Comparison of ENCODE assay signal across 10 mouse cellular contexts in the genomic region with DNA sequence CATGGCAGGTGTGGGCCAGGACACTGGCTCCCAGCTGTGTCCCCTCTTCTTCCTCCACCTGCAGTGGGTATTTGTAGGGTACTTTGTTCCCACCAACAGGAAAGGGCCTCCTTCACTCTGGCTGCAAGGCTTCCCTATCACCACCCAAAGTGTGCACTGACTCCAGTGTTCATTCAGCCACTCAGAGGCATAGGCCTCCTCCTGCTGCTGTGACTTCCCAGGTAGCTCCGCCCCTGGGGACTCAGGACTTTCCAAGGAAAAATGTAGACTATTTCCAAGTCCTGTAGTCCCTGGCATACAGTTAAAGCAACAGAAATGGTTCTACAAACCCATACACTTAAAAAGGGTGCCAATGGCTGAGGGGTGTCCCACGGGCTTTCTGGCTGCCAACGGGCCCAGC. TPM values are rescaled to one million over a fixed set of nuclear protein-coding genes. Genes with fewer than 3 reads are reported as not detected.
DNase-seq lines count a peak whose midpoint lies in the region; ATAC-seq and TF ChIP-seq lines count a peak whose summit lies in the region.
"Had no signal": no experiment of that assay in that cellular context is flagged by ENCODE, and none has a peak within 500 bp of the region (broad histone marks: within the 10 kb centered on the region; RNA-seq: fewer than 3 reads in every experiment).

No protein-coding gene starts in this region.

- TF ChIP-seq CTCF in lung, postnatal 0 days (IDR thresholded peaks at IDR 0.05) = no peak

- no peak for TF ChIP-seq EP300 in lung, postnatal 0 days (IDR thresholded peaks at IDR 0.05)

- H3K36me3 ChIP-seq in erythroblast, embryonic 14.5 days (ENCODE audit: control insufficient read depth) = peaks cover 6% of the 10 kb centered on the region; the same call in 1 of the 2 replicates
- H3K36me3 ChIP-seq in hindbrain, embryonic 12.5 days = peaks cover 1% of the 10 kb centered on the region; the same call in 1 of the 2 replicates
- no peaks in the 10 kb centered on the region for H3K36me3 ChIP-seq in lung, postnatal 0 days (ENCODE audit: insufficient read depth, low read length)

- H3K4me3 ChIP-seq in erythroblast, embryonic 14.5 days (replicated peaks) = peak overlapping the region; percentile 64
- H3K4me3 ChIP-seq in hindbrain, embryonic 12.5 days = peak overlapping the region; percentile 60
- H3K4me3 ChIP-seq in lung, postnatal 0 days (ENCODE audit: low read depth, low read length) = peak overlapping the region; percentile 60

- ATAC-seq in erythroblast, adult 5-6 weeks (replicated peaks; ENCODE audit: low FRiP score, poor library complexity, severe bottlenecking) = no peak
- peak; percentile 9; the same call in 1 of the 2 replicates for ATAC-seq in hindbrain, embryonic 12.5 days (ENCODE audit: low FRiP score)
- peak; percentile 27; the same call in 1 of the 2 replicates for ATAC-seq in lung, postnatal 0 days

- no peaks in the 10 kb centered on the region for H3K9me3 ChIP-seq in erythroblast, embryonic 14.5 days (ENCODE audit: control insufficient read depth, low read length)
- no peaks in the 10 kb centered on the region for H3K9me3 ChIP-seq in hindbrain, embryonic 12.5 days (replicated peaks)
- H3K9me3 ChIP-seq in lung, postnatal 0 days (ENCODE audit: low read length) = no peaks in the 10 kb centered on the region

- H3K4me1 ChIP-seq in erythroblast, embryonic 14.5 days (ENCODE audit: control insufficient read depth) = peaks cover 19% of the 10 kb centered on the region
- peaks cover 16% of the 10 kb centered on the region for H3K4me1 ChIP-seq in hindbrain, embryonic 12.5 days
- peaks cover 5% of the 10 kb centered on the region; the same call in 1 of the 2 replicates for H3K4me1 ChIP-seq in lung, postnatal 0 days (ENCODE audit: insufficient read depth, low read depth, low read length)

- H3K9ac ChIP-seq in hindbrain, embryonic 12.5 days = peak overlapping the region; percentile 63; the same call in 1 of the 2 replicates
- peak overlapping the region; percentile 39; the same call in 1 of the 2 replicates for H3K9ac ChIP-seq in lung, postnatal 0 days (replicated peaks; ENCODE audit: low read depth)

- peak; percentile 3 for DNase-seq in right cerebral cortex, postnatal 4 days
- no peak for DNase-seq in right cerebral cortex, postnatal 14 days
- DNase-seq in lung, postnatal 0 days (ENCODE audit: low spot score) = peak; percentile 37
- DNase-seq in urinary bladder, postnatal 4 days (ENCODE audit: low spot score in 2 of 2) = peak; percentile 15 to 50
- no peak for DNase-seq in adrenal gland, postnatal 10 days

- H3K27me3 ChIP-seq in erythroblast, embryonic 14.5 days (ENCODE audit: control insufficient read depth) = peaks cover 14% of the 10 kb centered on the region
- no peaks in the 10 kb centered on the region; the same call in 1 of the 2 replicates for H3K27me3 ChIP-seq in hindbrain, embryonic 12.5 days
- H3K27me3 ChIP-seq in lung, postnatal 0 days (replicated peaks; ENCODE audit: insufficient read depth, low read length) = no peaks in the 10 kb centered on the region

- H3K4me2 ChIP-seq in hindbrain, embryonic 12.5 days (replicated peaks) = peak overlapping the region; percentile 96
- H3K4me2 ChIP-seq in lung, postnatal 0 days (replicated peaks; ENCODE audit: low read depth, low read length) = peak overlapping the region; percentile 93

- 24% methylated on average over 3 of the region's 3 CpGs for WGBS in hindbrain, embryonic 12.5 days
- 24% methylated on average over 3 of the region's 3 CpGs for WGBS in lung, postnatal 0 days

- no peak overlapping the region for H3K27ac ChIP-seq in hindbrain, embryonic 12.5 days
- H3K27ac ChIP-seq in lung, postnatal 0 days (ENCODE audit: low read length) = 0 out of 2 replicates have a peak overlapping the region, but pooled peaks have one; percentile 15

RNA-seq across cellular contexts. Expression of a gene that starts 0.9 kb away (rescaled TPM):
- 0.05 and 0.10 TPM in 2 replicates for polyA plus RNA-seq in erythroblast, embryonic 14.5 days (2012)
- total RNA-seq in erythroblast, adult 5-6 weeks (2015; ENCODE audit: low replicate concordance) = 2.1 and 7.1 TPM in 2 replicates
- 0.43 TPM in 1 of 2 replicates, not detected in the other for total RNA-seq in erythroblast, adult 5-6 weeks (2017; ENCODE audit: low replicate concordance)
- polyA plus RNA-seq in hindbrain, embryonic 12.5 days (2016; fragmentation: Nextera tagmentation; extraction: Ambion mirVana) = 13.4 and 14.6 TPM in 2 replicates
- polyA plus RNA-seq in lung, postnatal 0 days (2015; fragmentation: Nextera tagmentation; extraction: Ambion mirVana) = 27.6 and 32.1 TPM in 2 replicates
- total RNA-seq in adrenal gland, postnatal 10 days (2021) = 10 to 100 TPM; 16.4 to 19.4 TPM

RNA-seq across cellular contexts. Expression of a gene that starts 22.3 kb away (rescaled TPM):
- polyA plus RNA-seq in erythroblast, embryonic 14.5 days (2012) = 1.7 TPM in 2 replicates
- total RNA-seq in erythroblast, adult 5-6 weeks (2015; ENCODE audit: low replicate concordance) = 1.5 TPM in 1 of 2 replicates, not detected in the other
- total RNA-seq in erythroblast, adult 5-6 weeks (2017; ENCODE audit: low replicate concordance) = 1.9 TPM in 1 of 2 replicates, not detected in the other
- 57.8 and 66.1 TPM in 2 replicates for polyA plus RNA-seq in hindbrain, embryonic 12.5 days (2016; fragmentation: Nextera tagmentation; extraction: Ambion mirVana)
- polyA plus RNA-seq in lung, postnatal 0 days (2015; fragmentation: Nextera tagmentation; extraction: Ambion mirVana) = 20.5 and 21.5 TPM in 2 replicates
- 10 to 100 TPM; 27.3 to 31.8 TPM for total RNA-seq in adrenal gland, postnatal 10 days (2021)

RNA-seq across cellular contexts. Expression of a gene that starts 54.5 kb away (rescaled TPM):
- polyA plus RNA-seq in erythroblast, embryonic 14.5 days (2012) = not detected in 2 replicates
- total RNA-seq in erythroblast, adult 5-6 weeks (2015; ENCODE audit: low replicate concordance) = not detected in 2 replicates
- not detected in 2 replicates for total RNA-seq in erythroblast, adult 5-6 weeks (2017; ENCODE audit: low replicate concordance)
- polyA plus RNA-seq in hindbrain, embryonic 12.5 days (2016; fragmentation: Nextera tagmentation; extraction: Ambion mirVana) = not detected in 2 replicates
- polyA plus RNA-seq in lung, postnatal 0 days (2015; fragmentation: Nextera tagmentation; extraction: Ambion mirVana) = not detected in 2 replicates
- not detected for total RNA-seq in adrenal gland, postnatal 10 days (2021)
- total RNA-seq: gastrocnemius, postnatal 4 days; neutrophil, adult 5-6 weeks had no signal

Comparison
In these comparisons a context has a peak if more than half of its experiments do, and no peak if none do; other contexts are left out.
1. DNase-seq: peak in right cerebral cortex, postnatal 4 days (single experiment), lung, postnatal 0 days (single experiment) and urinary bladder, postnatal 4 days (2 of 2); none in right cerebral cortex, postnatal 14 days (single experiment) and adrenal gland, postnatal 10 days (single experiment).
2. RNA of a gene that starts 0.9 kb away (polyA plus RNA-seq): 27.6 to 32.1 TPM in lung, postnatal 0 days and 13.4 to 14.6 TPM in hindbrain, embryonic 12.5 days; 0.05 to 0.10 TPM in erythroblast, embryonic 14.5 days; every median in the first group is over 10 times any median in the second.
3. Peak in every context shown above with its lines, with median percentiles within 50 percentile points of each other: H3K4me3 ChIP-seq.